Mouse (Mus musculus): ENCODE data around the gene Trafd1.
A peak's percentile ranks its signal among the peaks of the same experiment; 100 is the strongest.

The Trafd1 gene

DNA sequence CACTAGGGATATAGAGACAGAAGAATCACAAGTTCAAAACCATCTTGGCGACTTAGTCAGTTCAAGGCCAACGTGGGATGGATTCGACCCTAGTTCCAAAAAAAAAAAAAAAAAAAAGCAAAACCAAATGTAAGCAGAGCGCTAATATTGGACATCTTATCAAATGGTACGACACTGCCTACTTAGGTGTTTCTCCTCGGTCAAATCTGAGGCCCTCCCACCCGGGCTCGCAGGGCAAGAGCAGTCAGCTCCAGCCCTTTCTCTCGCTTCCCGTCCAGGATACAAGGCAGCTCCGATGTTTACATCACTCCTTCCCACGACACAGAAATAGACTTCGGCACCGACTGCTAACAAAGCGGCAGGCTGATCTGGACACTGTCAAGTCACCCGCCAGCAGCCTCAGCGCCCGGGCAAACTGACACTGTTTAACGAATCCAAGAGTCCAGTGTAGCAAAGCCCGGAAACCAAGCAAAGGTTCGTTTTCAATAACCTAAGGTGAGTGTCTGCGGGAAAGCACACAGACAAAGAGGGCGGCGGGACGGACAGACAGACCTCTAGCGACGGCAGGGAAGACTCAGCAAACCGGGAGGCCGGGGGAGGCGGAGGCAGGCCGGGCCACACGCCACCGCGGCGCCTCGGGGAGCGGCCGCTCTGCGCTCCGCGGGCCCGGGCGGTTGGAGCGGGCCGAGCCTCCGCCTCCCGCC is 523 bp downstream of the Trafd1 start:
- peak; percentile 57 for DNase-seq (ENCODE audit: low read depth, low spot score)

DNA sequence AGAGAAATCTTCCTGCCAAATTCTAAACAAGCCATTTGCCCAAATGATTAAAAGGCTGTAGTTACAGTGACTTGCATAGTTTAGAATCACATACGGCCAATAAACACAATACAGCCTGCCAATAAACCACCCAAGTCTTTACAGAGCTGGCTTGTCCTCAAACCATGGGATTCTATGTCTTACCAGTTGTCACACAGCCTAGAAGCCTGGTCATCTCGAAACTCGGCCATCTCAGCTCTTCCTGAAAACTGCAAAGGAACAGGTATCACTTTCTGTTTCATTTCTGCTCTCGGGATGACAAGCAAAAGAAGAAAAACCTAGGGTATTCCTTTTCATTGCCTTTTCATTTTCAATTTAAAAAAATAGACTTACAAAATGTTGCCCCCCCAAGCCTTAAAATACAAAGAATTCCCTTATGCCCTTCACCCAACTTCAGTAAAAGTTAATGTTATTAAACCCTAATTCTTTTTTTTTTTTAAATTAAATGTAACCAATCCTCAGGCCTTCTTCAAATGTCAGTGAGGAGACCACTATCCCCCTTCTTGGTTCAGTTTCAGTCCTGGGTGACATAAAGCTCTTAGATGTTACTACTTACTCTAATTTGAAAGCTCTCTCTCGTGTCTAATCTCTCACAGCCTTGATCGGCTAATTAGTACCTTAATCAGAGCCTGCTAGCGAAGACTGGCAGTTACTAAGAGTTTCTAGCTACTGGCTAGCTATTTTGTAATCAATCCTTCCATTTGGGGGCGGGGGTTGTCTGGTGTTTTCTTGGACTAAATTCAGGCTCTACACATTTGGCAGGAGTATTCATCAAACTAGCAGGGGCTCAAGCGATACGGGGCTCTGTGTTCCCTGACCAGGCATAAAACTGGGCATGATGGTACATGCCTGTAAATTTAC is 1.3 kb downstream of the Trafd1 start:
- DNase-seq (ENCODE audit: low read depth, low spot score) = no peak

DNA sequence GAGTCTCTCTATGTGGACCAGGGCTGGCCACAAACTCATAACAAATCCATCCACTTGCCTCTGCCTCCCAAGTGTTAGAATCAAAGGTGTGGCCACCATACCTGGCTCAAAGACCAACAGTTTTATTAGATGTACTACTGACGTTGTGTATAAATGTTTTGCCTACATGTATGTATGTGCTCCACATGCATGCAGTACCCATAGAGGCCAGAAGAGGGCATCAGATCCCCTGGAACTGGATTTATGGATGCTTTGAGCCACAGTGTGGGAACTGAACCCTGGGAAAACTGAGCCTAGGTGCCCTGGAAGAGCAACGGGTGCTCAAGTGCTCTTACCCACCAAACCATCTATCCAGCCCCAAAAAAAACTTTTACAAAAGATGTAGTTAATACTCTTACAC is 4.7 kb downstream of the Trafd1 start:
- DNase-seq (ENCODE audit: low read depth, low spot score) = peak; percentile 77

DNA sequence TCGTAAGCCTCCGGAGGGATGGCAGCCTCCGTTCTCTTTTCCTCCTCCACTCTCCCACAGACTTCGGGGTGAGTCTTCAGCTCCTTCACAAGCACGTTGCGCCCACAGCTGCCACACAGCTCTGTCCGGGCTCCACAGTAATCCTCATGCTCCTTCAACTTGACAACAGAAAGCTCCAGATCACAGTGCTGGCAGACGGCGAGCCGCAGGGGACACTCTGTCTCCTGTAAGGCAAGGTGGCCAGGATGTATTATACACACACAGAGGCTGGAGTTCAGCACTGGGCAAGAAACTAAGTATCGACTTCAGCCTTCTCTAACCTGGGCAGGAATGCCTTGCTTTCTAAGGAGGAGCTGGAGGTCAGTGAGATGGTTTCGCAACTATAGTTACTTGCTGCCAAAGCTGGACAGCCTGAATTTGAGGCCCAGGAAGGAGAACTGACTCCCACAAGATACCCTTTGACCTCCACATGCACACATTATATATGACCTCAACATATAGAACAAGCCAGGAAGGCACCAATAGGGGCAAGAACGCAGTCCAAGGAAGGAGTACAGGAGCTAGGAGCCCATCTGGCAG is 6.7 kb downstream of the Trafd1 start:
- no peak for DNase-seq (ENCODE audit: low read depth, low spot score)

DNA sequence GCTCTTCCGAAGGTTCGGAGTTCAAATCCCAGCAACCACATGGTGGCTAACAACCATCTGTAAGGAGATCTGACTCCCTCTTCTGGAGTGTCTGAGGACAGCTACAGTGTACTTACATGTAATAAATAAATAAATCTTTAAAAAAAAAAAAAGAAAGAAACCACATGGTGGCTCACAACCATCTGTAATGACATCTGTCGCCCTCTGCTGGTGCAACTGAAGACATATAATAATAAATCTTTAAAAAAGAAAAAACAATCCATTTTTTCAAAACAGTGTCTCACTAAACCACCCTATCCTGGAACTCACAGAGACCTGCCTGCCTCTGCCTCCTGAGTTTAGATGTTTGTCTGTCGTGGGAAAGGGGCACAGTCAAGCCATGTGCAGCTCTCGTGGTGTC is 8.5 kb downstream of the Trafd1 start:
- peak; percentile 65 for DNase-seq (ENCODE audit: low read depth, low spot score)

DNA sequence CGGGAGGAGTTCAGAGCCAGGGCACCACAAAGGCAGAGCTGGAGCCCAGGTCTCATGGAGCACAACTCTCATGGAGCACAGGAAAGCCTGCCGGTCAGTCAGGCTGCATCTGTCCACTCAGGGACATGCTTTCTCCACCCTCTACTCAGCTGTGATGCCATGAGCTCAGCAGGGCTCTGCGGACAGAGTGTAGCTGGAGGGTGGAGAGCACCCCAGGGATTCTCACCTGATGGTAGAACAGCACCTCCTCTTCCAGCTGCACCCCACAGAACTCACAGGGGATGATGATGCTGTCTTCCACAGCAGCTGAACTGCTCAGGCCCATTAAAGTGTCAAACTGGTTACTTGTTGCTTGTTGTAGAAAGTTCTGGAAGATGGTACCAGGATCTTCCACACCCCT is 10.6 kb downstream of the Trafd1 start:
- no peak for DNase-seq (ENCODE audit: low read depth, low spot score)

DNA sequence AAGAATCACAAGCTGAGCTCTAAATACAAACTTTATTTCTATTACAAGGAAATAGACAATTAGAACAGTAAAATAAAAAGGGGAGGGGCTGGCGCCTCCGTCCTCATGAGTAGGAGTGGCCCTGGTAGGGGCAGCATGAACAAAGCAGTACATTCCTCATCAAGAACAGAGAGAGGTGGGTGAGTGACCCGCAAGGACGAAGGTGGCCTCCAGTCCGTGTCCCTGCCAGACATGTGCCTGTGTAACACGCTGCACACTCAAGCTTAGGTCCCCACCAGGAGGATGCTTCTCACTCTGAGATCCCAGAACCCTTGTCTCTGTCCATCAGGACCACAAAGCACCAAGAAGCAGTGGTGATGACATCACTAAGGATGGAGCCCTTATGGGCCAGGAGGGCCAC is 13.7 kb downstream of the Trafd1 start:
- no peak for DNase-seq (ENCODE audit: low read depth, low spot score)

DNA sequence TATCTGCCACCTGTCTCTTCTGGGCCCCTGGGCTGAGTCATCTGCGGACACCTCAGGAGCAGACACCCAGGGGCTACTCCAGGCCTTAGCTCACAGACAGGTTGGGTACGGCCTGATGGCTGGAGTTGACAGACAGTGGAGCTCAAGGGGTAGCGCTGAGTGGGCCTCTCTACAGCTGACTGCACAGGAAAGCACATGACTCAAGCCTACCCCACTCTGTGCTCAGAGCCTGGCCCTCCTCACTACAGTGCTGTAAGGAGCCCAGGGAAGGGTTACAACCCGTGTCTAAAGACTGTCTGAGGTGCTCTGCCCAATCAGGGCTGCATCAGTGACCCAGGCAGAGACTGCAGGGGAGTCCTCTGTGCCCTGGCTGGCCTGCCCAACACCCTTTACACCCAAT is 18.2 kb downstream of the Trafd1 start:
- no peak for DNase-seq (ENCODE audit: low read depth, low spot score)

DNA sequence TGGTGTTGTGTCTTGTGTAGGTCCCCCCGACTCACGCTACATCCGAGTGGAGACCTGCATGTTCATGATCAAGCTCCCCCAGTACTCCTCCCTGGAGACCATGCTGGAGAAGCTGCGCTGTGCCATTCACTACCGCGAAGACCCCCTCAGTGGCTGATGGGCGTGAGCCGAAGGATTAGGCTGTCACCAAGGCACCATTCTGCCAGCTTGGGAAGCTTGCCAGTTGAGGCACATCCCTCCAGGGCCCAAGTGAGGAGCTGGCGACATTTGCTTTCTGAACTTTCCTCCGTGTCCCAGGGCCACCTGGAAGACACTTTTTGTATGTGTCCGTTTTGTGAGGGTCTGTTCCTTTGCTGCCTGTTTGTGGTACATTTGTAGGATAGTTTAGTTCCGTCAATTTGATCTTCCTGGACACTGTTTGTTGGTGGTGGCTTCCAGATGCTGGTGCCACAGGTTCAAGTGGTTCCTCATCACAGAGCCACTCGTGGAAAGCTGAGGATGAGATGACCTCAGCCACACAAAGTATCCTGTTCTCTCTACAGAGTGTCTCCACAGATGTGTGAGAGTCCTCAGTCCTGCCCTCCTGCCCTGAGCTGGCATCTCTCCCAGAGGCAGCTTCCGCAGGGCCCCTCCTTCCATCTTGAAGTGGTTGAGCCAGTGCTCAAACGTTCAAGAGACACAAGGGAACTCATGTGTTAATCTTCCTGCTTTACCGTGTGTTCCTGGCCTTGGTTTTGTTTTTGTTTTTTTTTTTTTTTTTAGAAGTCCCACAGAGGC is 18.8 kb downstream of the Trafd1 start:
- no peak for DNase-seq (ENCODE audit: low read depth, low spot score)

DNA sequence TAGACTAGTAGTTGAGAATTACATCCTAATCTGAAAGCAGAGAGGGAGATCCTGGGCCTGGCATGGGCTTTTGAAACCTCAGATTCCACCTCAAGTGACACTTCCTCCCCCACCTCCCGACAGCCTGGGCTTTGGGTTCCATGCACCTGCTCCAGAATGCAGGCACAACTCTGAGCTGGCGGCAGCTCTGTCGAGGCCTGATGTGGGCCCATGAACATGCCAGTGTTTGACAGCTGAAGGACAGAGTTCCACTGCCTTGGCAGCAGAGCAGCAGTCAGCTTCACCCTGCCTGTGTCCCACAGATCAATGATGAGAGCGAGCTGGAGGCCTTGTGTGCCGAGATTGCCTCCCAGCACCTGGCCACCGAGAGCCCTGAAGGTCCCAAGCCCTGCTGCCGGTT is 22.0 kb downstream of the Trafd1 start:
- no peak for DNase-seq (ENCODE audit: low read depth, low spot score)

DNA sequence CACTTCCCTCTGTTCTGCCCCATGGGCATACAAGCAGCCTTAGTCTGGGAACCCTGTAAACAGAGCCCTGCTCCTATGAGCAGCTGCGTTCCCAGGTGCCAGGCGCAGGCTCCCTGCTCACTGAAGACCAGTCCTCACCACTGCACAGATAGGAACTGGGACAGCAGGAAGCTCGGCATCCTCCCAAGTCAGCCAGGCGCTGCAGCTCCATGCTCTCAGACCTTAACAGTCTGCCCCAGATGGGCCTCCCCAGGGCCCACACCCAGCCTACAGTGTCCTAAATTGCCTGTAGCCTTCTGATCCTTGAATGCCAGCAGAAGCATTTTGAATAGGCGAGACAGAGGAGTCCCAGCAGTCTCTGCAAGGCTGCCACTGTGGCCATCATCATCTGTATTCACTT is 23.7 kb downstream of the Trafd1 start:
- DNase-seq (ENCODE audit: low read depth, low spot score) = no peak

DNA sequence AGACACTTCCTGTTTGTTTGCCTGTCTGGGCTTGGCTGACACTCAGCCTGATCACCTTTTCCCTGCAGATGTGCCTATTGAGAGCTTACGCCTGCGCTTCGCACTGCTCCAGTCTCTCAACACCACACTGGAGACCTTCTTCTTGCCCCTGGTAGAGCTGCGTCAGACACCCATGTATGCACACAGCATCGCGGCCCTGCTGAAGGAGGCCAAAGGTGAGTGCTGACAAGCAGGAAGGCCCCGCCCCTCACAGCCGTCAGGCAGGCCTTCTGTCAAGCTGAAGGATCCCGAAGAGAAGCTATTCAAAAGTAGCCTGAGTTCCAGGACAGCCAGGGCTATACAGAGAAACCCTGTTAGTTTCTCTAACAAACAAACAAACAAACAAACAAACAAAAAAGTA is 26.2 kb downstream of the Trafd1 start:
- no peak for DNase-seq (ENCODE audit: low read depth, low spot score)

DNA sequence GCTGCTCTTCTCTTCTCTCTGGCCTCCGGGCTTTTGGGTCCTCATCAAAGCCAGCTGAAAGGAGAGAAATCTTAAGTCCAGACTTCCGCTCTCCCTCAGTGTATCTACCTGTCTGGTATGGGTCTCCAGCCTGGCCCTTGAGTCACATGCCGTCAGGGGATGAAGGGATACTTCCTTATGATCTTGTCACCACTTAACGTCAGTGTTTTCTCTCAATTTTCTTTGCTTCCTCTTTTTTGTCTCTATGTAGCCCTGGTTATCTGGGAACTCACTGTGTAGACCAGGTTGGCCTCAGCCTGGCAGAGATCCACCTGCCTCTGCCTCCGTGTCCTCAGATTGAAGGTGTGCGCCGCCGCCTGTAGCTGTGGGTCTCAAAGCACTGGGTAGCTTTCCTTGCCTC is 41.4 kb downstream of the Trafd1 start:
- DNase-seq (ENCODE audit: low read depth, low spot score) = no peak

DNA sequence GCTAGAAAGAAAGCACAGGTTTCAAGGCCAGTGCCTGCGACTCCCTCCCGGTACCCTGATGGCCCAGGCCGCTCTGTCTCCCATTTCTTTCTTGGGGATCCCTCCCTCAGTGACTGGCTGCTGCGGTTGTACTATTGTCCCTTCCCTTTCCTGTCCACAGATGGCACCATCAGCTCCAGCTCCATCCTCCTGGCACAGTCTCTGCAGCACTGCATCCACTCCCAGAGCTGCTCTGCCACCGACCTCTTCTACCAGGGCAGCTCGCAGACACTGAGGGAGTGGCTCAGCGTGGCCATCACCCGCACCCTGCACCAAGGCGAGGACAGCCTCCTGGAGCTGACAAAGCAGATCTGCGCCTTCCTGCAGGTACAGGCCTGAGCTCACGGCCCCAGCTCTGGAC is 42.9 kb downstream of the Trafd1 start:
- no peak for DNase-seq (ENCODE audit: low read depth, low spot score)

DNA sequence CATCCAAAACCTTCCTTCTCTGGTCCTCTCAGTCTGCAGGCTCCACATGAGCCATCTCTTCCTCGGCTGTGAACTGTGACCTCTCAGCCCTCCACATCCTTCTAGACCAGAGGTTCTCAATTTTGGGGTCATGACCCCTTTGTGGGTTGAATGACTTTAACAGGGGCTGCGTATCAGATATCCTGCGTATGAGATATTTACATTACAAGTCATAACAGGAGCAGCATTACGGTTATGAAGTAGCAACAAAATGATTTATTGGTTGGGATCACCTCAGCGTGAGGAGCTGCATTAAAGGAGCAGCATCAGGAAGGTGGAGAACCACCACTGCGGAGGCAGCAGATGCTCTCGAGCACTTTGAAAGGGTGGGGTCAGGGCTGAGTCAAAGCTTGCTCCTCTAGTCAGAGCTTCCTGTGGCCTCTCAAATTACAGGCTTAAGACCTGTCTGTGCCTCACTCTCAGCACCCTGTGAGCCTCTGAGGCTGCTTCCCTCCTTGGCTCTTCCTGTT is 44.4 kb downstream of the Trafd1 start:
- peak; percentile 55 for DNase-seq (ENCODE audit: low read depth, low spot score)

DNA sequence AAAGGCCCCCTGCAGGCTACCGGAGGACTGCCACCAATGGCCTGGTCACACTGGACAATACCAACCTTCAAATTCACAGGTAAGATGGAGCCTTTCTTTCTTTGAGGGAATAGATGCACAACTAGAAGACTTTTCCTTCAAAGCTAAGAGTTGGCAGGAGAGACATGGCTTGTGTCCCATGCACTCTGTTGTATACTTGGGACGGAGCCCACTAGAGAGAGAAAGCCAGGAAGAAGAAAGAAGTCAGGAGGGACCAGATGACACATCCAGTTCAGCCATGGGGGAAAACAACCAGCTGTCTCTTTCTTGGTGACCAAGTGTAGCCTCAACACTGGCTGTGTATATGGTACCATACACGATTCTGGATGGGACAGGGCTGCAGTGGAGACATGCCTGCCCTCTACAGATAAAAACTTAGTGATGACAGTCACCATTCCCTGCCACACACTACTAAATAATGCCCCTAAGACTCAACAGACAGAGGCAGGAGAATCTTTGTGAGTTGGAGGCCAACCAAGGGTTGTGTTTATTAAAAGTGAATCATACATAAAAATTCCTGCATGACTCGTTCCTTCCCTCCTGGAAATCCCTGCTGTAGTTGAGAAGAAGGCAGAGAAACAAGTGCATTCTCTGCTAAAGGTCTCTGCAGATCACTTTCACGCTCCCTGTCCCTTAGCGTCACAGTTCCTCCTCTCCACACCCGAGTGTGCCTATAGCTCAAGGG is 45.8 kb downstream of the Trafd1 start:
- DNase-seq (ENCODE audit: low read depth, low spot score) = no peak

DNA sequence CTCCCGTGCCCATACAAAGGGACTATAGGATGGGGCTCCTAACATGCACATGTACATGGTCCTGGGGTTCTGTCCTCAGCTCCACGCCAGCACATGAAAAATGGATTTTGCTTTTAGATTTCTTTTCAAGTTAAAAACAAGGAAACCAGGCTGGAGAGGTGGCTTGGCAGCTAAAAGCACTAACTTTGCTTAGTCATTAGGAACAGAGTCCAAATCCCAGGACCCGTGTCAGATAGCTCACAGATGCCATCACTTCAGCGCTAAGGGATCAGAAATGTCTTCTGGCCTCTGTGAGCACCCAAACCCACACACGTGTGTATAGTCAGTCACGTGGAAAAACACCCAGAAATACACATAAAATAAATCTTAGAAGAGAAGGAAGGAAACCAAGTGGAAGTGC is 48.7 kb downstream of the Trafd1 start:
- no peak for DNase-seq (ENCODE audit: low read depth, low spot score)

DNA sequence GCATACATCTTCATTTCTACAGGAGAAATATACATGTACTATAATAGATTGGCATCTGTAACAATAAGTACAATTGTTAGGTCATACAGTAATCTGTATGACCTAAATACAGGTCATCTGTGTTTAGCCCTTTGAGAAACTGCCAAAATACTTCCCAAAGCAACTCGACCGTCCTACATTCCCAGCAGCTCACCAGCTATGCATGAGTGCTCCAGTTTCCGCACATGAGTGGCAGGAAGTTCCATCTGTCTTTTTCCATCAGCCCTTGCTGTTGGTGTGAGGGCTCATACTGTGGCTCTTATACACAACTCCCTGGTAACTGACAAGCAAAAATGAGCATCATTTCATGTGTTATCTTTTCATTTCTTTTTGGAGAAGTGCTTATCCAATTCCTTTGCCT is 49.4 kb downstream of the Trafd1 start:
- DNase-seq (ENCODE audit: low read depth, low spot score) = no peak

DNA sequence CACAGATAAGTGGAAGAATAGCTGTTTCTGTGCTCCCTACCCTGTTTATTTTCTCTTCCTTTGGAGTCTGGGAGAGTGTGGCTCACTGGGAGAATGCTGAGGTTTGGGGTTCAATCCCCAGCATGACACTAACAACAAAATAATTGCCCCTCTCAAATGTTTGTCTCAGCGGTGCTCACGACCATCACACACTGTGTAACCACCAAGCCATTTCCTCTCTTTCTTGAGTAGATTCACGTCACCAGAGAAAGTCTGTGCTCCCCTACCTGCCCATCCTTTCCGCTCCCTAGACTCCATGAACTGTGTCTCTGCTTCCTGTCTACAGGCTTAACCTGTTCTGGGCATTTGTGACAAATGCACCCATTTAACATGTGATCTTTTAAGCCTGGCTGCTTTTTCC is 50.0 kb downstream of the Trafd1 start:
- no peak for DNase-seq (ENCODE audit: low read depth, low spot score)

DNA sequence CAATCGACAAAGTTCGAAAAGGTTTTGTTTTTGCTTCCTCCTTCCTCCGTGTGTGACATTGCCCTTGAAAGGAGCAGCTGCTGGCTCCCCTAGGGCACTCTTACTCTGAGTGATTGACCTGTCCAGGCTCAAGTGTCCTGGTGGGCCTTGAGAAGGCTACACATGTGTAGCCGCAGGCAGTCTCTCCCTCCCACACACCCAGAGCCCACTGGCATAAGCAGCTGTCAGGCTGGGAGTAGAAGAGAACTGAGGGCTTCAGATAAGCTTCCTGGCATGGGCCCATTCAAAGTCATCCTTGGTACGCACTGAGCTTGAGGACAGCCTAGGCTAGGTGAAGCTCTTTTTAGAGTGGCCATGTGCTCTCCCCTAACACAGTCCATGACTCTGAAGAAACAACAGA is 51.0 kb downstream of the Trafd1 start:
- no peak for DNase-seq (ENCODE audit: low read depth, low spot score)

DNA sequence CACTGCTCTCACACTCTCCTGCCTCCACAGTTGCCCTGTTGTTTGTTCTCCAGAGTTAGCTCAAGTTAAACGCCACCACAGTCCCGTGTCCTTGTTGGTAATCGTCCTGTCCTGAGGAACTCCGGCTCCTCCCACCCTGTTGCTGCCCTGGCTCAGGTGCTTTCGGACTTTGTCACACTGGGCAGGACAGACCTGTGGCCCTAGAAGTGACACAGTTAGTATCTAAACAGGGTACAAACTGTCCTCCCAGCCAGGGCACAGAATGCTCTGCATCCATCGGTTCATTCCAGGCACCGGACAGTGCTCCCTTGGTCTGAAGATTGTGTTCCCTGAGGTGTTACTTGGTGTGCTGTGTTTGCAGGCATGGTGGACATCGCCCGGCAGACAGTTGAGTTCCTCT is 51.5 kb downstream of the Trafd1 start:
- no peak for DNase-seq (ENCODE audit: low read depth, low spot score)
